Mouse (Mus musculus) E14TG2a.4 (cell line): Measurements from ENCODE around the gene Nup133.

Experiments
- H3K27me3 ChIP-seq: 2 replicates; pipeline ENCODE4 v1.6.1; 2014; ENCODE audit warnings: low read length, control low read depth; ENCODE audit not compliant: insufficient read depth
- H3K36me3 ChIP-seq: 2 replicates; pipeline ENCODE4 v1.6.1; 2014; ENCODE audit warnings: low read length, control low read depth; ENCODE audit not compliant: insufficient read depth
- H3K4me1 ChIP-seq: replicated peaks from 2 replicates; pipeline ENCODE4 v1.6.1; 2014; ENCODE audit warnings: low read depth, low read length, control low read depth
- H3K4me3 ChIP-seq: replicated peaks from 2 replicates; pipeline ENCODE4 v1.5.1; 2014; ENCODE audit warnings: mild to moderate bottlenecking, low read length
- H3K9me3 ChIP-seq: 2 replicates; pipeline ENCODE4 v1.6.1; 2014; ENCODE audit warnings: low read length, control low read depth
- CTCF ChIP-seq: conservative IDR thresholded peaks from 2 replicates; pipeline ENCODE4 v1.5.1; 2014; ENCODE audit warnings: low read length
- NANOG ChIP-seq: IDR thresholded peaks from 2 replicates; pipeline ENCODE4 v1.6.1; 2014; ENCODE audit warnings: borderline replicate concordance, low read length, mixed read lengths
- POU5F1 ChIP-seq: IDR thresholded peaks from 2 replicates; pipeline ENCODE4 v1.6.1; 2014; ENCODE audit warnings: low read length, borderline replicate concordance

The Nup133 gene

GRCm38 (mm10) chr8:123896774-123897173 is 52.3 kb downstream of the Nup133 start:
- no peak for TF ChIP-seq CTCF
- TF ChIP-seq POU5F1 = no peak
- TF ChIP-seq NANOG = no peak
- H3K9me3 ChIP-seq = no peaks in the 10 kb centered on the region
- peaks cover 35% of the 10 kb centered on the region for H3K27me3 ChIP-seq
- no peak overlapping the region for H3K4me3 ChIP-seq
- peaks cover 30% of the 10 kb centered on the region for H3K4me1 ChIP-seq
- H3K36me3 ChIP-seq = peaks cover 33% of the 10 kb centered on the region

- no peak for TF ChIP-seq CTCF
- no peak for TF ChIP-seq POU5F1
- no peak for TF ChIP-seq NANOG
These were observed 52.7 kb downstream of the Nup133 start for GRCm38 (mm10) chr8:123896366-123896761.

GRCm38 (mm10) chr8:123895680-123896365 is 53.2 kb downstream of the Nup133 start:
- Histone ChIP-seq H3K27me3 (peaks cover 43% of the 10 kb centered on the region), H3K4me1 (peaks cover 34% of the 10 kb centered on the region), H3K9me3 (no peaks in the 10 kb centered on the region), H3K36me3 (peaks cover 23% of the 10 kb centered on the region), H3K4me3 (no peak overlapping the region)
- TF ChIP-seq CTCF = no peak
- no peak for TF ChIP-seq NANOG
- no peak for TF ChIP-seq POU5F1

More at GRCm38 (mm10) chr8:123896366-123896761, 52.7 kb downstream of the Nup133 start:
- H3K9me3 ChIP-seq = no peaks in the 10 kb centered on the region
- no peak overlapping the region for H3K4me3 ChIP-seq
- H3K36me3 ChIP-seq = peaks cover 29% of the 10 kb centered on the region
- peaks cover 39% of the 10 kb centered on the region for H3K27me3 ChIP-seq
- H3K4me1 ChIP-seq = peaks cover 34% of the 10 kb centered on the region

GRCm38 (mm10) chr8:123895230-123895629 is 53.8 kb downstream of the Nup133 start:
- TF ChIP-seq POU5F1 = no peak
- TF ChIP-seq CTCF = no peak
- no peak for TF ChIP-seq NANOG
- no peak overlapping the region for H3K4me3 ChIP-seq
- no peaks in the 10 kb centered on the region for H3K9me3 ChIP-seq
- peaks cover 49% of the 10 kb centered on the region for H3K27me3 ChIP-seq
- H3K36me3 ChIP-seq = peaks cover 17% of the 10 kb centered on the region
- H3K4me1 ChIP-seq = peaks cover 34% of the 10 kb centered on the region

- Histone ChIP-seq H3K9me3 (no peaks in the 10 kb centered on the region), H3K27me3 (peaks cover 55% of the 10 kb centered on the region), H3K4me3 (0 out of 2 replicates have a peak within 1 kb of the TSS, but pooled peaks have one; percentile 10), H3K36me3 (peaks cover 12% of the 10 kb centered on the region), H3K4me1 (peaks cover 34% of the 10 kb centered on the region)
- no peak for TF ChIP-seq POU5F1
- no peak for TF ChIP-seq NANOG
- TF ChIP-seq CTCF = no peak
These were observed 54.5 kb downstream of the Nup133 start, which contains the start of gene Acta1 for GRCm38 (mm10) chr8:123894502-123895097. Gene Acta1, minus strand, starts transcription at chr8:123894751.

GRCm38 (mm10) chr8:123893413-123893812 is 55.7 kb downstream of the Nup133 start:
- H3K27me3 ChIP-seq = peaks cover 57% of the 10 kb centered on the region
- no peaks in the 10 kb centered on the region for H3K9me3 ChIP-seq
- H3K36me3 ChIP-seq = peaks cover under 1% of the 10 kb centered on the region; the same call in 1 of the 2 replicates
- H3K4me3 ChIP-seq = no peak overlapping the region
- no peak for TF ChIP-seq POU5F1
- TF ChIP-seq CTCF = no peak
- no peak for TF ChIP-seq NANOG
- H3K4me1 ChIP-seq = peaks cover 34% of the 10 kb centered on the region

- Histone ChIP-seq H3K36me3 (no peaks in the 10 kb centered on the region), H3K9me3 (no peaks in the 10 kb centered on the region), H3K4me1 (peaks cover 34% of the 10 kb centered on the region), H3K4me3 (peak overlapping the region; percentile 74), H3K27me3 (peaks cover 57% of the 10 kb centered on the region)
- no peak for TF ChIP-seq NANOG
- no peak for TF ChIP-seq CTCF
- TF ChIP-seq POU5F1 = no peak
These were observed 56.4 kb downstream of the Nup133 start for GRCm38 (mm10) chr8:123892586-123893155.

- Histone ChIP-seq H3K27me3 (peaks cover 57% of the 10 kb centered on the region), H3K4me3 (peak overlapping the region; percentile 74), H3K4me1 (peaks cover 34% of the 10 kb centered on the region), H3K9me3 (no peaks in the 10 kb centered on the region), H3K36me3 (no peaks in the 10 kb centered on the region)
- TF ChIP-seq NANOG = no peak
- no peak for TF ChIP-seq POU5F1
- no peak for TF ChIP-seq CTCF
These were observed 57.0 kb downstream of the Nup133 start for GRCm38 (mm10) chr8:123891883-123892585.
